Mouse (Mus musculus) layer of hippocampus, adult 8-10 months (tissue): ENCODE data around the gene Olfr984. TPM values are rescaled to one million over a fixed set of nuclear protein-coding genes. Genes with fewer than 3 reads are reported as not detected.

Experiments used
- DNase-seq, 2 experiments: peaks; one replicate each; pipeline ENCODE4 v3.0.0; 2022; ENCODE audit warnings: low spot score in 2 of 2
- total RNA-seq, 4 experiments: library from RNA; stranded (reverse); gene quantifications; 2 replicates each; pipeline ENCODE4 v1.2.4; 2022

Olfr984 gene
- under 1 TPM in 1 of 4 experiments, not detected in 3; 0.06 TPM for total RNA-seq

DNA sequence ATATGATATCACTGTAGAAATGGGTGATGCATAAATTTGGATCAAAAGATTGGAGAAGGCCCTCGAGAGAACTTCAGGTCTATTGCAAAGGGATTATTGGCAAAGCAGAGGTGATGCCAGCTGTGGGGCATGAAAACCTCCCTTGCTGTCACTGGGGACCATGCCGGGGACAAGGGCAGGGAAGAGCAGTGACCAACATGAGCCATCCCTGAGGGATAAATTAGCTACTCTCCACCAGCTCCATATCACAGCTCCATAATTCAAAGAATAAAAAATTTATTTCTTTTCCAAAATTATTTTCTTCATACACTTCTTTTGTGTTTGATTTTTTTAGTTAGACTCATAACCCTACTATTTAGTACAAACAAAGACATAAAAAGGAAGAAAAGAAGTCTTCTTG, at the start of gene Olfr984:
Gene Olfr984 (minus strand): TSS at position 101 of the 400 bp plus-strand sequence.
- no peak for DNase-seq

DNA sequence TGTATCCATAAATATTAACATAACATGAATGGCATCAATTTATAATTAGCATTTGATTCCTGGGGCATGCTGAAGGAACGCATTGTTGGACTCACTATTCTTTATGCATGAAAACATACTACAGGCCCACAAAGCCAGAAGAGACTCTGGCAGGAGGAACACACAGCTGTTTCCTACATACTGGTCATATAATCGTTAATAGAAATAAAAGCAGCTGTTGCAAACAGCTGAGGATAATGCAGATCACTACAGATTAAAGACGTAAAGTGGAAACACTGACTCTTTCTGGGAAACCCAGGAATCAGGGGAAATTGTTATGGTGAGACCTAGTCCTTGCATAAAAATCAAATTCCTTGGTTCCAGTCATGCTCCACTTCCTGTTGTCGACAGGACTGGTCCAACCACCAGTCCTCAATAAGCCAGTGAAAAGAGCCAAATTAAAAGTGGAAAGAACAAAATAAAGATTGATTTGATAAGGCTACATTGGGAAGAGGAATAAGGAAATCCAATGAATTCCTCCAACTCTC, 41.2 kb upstream of the Olfr984 start:
- no peak for DNase-seq

DNA sequence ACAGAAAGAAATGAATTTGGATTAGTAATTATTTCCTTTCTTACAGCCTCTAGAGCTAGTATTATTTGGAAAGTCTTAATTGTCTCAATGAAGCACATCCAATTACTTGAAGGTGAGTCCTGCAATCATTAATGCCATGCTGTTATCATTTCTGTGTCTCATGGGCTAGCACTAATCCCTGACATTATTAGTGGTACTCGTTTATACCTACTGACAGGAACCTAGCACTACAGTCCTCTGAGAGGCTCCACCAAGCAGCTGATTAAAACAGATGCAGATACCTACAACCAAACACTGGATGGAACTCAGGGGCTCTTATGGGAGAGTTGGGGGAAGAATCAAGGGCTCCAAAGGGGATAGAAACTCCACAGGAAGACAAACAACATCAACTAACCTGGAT, 27.5 kb upstream of the Olfr984 start:
- no peak for DNase-seq

DNA sequence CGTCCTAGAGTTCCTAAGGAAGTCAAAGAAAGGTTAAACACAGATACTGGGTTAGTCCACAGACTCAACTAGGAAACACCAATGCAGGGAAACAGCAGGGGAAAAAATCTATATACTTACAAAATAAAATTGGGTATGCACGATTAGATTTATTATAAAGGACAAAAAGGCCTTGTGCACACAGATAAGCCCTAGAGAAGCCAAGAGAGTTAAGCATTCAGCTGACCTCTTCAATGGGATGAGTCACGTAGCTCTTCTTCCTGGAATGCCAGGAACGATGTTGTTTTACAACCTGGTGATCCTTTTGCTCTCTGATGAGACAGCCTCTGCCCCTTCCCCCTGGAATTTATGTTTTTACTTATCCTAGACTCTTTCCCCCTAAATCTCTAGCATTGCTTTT, 25.5 kb upstream of the Olfr984 start:
- no peak for DNase-seq

DNA sequence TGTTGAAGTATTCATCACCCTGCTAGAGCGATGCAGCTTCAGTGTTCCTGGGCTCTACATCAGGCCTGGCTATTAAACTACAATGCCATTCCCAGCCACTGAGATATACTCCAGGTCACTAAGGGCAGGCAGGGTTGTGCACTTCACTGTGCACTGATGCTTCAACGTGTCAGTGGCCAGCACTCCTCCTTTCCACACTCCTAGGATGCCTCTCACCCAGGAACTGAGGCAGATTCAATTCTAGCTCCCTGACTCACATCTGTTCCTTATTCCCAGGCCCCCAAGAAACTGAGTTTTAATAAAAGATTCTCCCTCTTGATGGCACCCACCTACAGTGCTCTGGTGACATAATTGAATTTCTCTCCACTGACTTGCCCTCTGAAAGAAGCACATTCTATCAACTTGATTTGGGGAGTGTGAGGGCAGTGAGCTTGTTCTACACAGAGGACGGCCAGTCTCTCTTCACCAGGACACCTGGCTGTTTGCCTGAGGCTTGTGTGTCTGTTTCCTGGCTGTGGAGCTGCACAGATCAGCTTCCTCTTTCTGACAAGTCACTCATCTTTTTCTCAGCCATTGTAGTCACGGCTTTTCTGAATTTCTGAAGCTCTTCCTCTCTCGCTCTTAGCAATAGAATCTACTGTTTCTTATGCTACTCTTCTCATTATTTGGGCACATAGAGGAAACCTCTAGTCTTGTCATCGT, 23.1 kb upstream of the Olfr984 start:
- no peak for DNase-seq

GRCm38 (mm10) chr9:40130556-40130955, 16.6 kb upstream of the Olfr984 start:
- DNase-seq = no peak

GRCm38 (mm10) chr9:40130084-40130483, 16.1 kb upstream of the Olfr984 start, which contains the start of gene Olfr985:
TSS of gene Olfr985 (minus strand) at chr9:40130184.
- DNase-seq = no peak

DNA sequence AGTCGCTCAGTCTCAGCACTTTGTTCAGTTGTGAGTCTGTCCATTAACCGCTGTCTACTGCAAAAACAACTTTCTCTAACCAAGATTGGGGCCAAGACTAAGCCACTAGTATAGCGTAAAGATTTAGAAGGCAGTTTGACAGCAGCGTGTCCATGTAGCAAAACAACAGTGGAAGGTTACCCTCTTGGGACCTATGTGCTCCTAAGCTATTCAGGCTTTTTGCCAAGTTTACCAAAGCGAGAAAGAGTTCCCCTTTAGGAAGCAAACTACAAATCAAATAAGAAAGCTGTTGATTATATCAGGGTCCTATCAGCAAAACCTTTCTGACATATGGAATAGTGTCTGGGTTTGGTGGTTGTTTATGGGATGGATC, 3.3 kb upstream of the Olfr984 start:
- DNase-seq = no peak

- no peak for DNase-seq
Observed at GRCm38 (mm10) chr9:40116645-40117286, 2.8 kb upstream of the Olfr984 start.

DNA sequence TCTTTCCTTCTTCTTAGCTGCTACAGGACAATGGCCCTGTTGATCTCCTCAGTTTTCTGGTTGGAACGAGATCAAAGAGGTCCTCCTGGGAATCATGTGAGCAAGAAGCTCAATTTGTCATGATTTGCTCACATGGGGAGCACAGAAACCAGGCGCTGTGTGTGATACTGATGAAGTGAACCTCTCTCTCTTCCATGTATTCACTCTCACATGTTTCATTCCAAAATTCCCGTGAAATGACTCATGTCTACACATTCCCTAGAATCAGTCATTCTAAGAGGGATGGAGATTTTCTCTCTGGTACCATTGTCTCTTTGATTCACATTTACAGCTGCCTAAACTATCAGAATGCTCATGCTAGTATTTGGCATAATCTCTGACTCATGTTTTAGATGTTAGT, 19.2 kb downstream of the Olfr984 start:
- DNase-seq = no peak

GRCm38 (mm10) chr9:40093495-40093894, 20.5 kb downstream of the Olfr984 start, which contains the start of gene Olfr983:
TSS of gene Olfr983 (minus strand) at chr9:40093595.
- no peak for DNase-seq

- no peak for DNase-seq
Observed at GRCm38 (mm10) chr9:40073529-40073928, 40.5 kb downstream of the Olfr984 start, which contains the start of gene Olfr982. TSS of gene Olfr982 (plus strand) at chr9:40073829.

- no peak for DNase-seq
Observed at GRCm38 (mm10) chr9:40050138-40050537, 63.9 kb downstream of the Olfr984 start.

Other genes starting within 250 kb of the Olfr984 start
- gene Olfr972, start 247.8 kb downstream of the Olfr984 start, total RNA-seq = not detected
- not detected for gene Olfr229, start 206.9 kb downstream of the Olfr984 start, total RNA-seq
- gene Olfr974, start 176.7 kb downstream of the Olfr984 start, total RNA-seq = not detected
- gene Olfr975, start 162.2 kb downstream of the Olfr984 start, total RNA-seq = not detected
- not detected for gene Olfr976, start 153.1 kb downstream of the Olfr984 start, total RNA-seq
- gene Olfr978, start 122.1 kb downstream of the Olfr984 start, total RNA-seq = not detected
- gene Olfr979, start 110.7 kb downstream of the Olfr984 start, total RNA-seq = not detected
- not detected for gene Olfr980, start 104.6 kb downstream of the Olfr984 start, total RNA-seq
- not detected for gene Olfr981, start 92.7 kb downstream of the Olfr984 start, total RNA-seq
- gene Olfr982, start 40.4 kb downstream of the Olfr984 start, total RNA-seq = not detected
- not detected for gene Olfr983, start 20.6 kb downstream of the Olfr984 start, total RNA-seq
- not detected for gene Olfr985, start 16.0 kb upstream of the Olfr984 start, total RNA-seq
- gene Tmem225, start 33.9 kb upstream of the Olfr984 start, total RNA-seq = not detected
- under 1 TPM in 1 of 4 experiments, not detected in 3; 0.18 TPM for gene Olfr986, start 66.7 kb upstream of the Olfr984 start, total RNA-seq
- 1 to 10 TPM; 3.7 to 5.1 (median 4.4) TPM for gene Zfp202, start 78.1 kb upstream of the Olfr984 start, total RNA-seq
- 100 to 1,000 TPM; 166 to 246 (median 209) TPM for gene Scn3b, start 155.0 kb upstream of the Olfr984 start, total RNA-seq